Mouse (Mus musculus) layer of hippocampus, postnatal 14 days (tissue): ENCODE measurements around the gene Trim65. TPM values are rescaled to one million over a fixed set of nuclear protein-coding genes. Genes with fewer than 3 reads are reported as not detected.
A peak's percentile ranks its signal among the peaks of the same experiment; 100 is the strongest.
"Not testable (repeated sequence)": the region's sequence is repeated elsewhere in the genome, so short reads cannot be mapped to it uniquely, and the experiment has no call there.

Experiments used
- DNase-seq, 2 experiments: peaks; one replicate each; pipeline ENCODE4 v3.0.0; 2021 to 2022; ENCODE audit warnings: low spot score in 2 of 2, mixed read lengths in 1 of 2
- total RNA-seq, 2 experiments: library from RNA; stranded (reverse); gene quantifications; 2 replicates each; pipeline ENCODE4 v1.2.3; 2021

Trim65 gene
- total RNA-seq, 2 experiments from 2014 or later: 6.0 to 6.6 TPM

DNA sequence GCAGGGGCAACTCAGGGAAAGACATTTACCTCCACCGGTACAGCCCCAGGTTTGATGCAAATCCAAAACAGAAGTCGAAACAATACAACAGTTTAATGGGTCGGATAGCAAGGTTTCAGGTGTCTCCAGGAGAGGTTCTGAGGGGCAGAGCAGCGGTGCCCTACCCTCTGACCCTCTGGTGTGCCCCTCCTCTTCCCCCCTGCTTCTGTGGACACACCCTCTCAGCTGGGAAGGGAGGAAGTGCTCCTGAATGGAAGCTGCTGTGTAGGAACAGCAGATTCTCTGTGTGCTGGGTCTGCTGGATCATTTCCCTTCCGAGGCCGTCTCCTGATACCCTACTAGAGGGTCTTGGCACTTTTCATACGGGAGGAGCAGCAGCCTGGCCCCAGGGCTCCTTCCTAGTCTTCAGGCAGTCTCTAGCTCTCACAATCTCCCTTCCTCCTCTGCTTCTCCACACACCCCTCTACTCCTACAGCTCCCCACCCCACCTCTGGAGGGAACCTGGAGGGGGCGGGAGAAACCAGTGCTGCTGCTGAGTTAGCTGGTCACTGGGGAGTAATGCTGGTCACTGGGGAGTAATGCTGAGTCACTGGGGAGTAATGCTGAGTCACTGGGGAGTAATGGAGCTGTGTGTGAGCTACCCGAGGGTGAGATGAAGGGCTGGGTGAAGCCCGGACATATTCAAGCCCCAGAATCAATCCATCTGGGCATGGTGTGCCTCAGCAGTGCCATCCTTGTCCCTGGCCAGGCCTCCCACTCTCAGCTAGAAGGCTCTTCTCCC lies 11.5 kb upstream of the Trim65 start:
- no peak for DNase-seq

- peak; percentile 79 to 90 for DNase-seq
Measured at GRCm38 (mm10) chr11:116138468-116139138, 7.7 kb upstream of the Trim65 start, which contains the start of gene Mrpl38. Gene Mrpl38 (minus strand): TSS chr11:116138868.

DNA sequence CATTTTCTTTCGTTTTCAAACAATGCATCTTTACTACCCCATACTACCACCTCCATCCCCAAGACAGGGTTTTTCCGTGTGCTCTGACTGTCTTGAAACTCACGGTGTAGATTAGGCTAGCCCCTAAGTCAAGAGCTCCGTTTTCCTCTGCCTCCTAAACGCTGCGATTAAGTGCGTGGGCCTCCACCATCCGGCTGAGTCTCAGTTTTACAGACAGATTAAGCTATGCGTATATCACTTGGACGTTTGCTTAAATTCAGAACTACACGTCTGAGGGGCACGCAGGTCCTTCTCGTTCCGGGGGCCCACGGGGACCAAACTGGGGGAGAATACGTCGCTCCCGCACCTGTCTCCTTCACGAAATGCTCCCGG lies 7.2 kb upstream of the Trim65 start:
- no peak for DNase-seq

GRCm38 (mm10) chr11:116134171-116134570 lies 3.2 kb upstream of the Trim65 start:
- DNase-seq: no peak

DNA sequence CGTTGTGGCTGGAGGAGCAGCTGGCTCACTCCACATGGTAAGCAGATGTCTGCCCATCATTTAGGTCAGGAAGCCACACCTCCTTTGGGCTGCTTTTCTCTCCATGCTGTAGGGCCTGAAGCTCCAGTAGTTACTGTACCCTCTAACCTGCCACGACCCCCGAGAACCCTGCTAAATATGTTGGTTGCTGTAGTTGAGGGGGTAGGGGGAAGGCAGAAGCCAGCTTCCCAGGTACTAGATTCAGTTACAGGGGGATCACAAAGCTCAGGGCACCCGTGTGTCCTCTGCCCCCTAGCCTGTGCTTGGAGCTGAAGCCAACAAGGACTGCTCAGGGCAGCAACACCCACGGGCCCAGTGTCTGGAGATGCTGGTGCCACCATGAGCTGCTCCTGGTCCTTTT lies 2.6 kb upstream of the Trim65 start:
- DNase-seq: no peak

GRCm38 (mm10) chr11:116132366-116133333 lies 1.7 kb upstream of the Trim65 start:
- no peak for DNase-seq

GRCm38 (mm10) chr11:116131349-116132170 lies 632 bp upstream of the Trim65 start:
- no peak for DNase-seq

DNA sequence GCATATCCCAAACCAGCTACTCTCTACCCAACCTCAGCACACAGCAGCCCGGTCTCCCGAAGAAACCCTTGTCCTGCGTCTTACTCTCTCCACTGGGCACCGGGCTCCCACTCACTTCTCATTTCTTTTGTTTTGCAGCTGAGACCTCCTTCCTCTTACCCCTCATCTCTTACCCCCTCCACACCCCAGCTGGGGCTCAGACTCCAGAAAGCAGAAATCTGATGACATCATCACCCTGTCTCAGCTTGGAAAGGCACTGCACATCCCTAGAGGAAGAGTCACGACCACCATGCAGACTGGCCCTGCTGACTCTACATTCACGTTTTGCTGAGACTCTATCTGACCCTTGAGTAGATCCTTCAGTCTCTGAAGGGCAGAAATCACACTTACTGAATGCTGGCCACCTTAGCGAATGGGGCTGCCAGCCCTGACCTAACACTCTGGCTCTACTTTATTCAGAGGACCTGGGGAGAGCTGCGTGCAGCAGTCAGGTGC lies 888 bp downstream of the Trim65 start:
- no peak for DNase-seq

GRCm38 (mm10) chr11:116129091-116129790 lies 1.7 kb downstream of the Trim65 start:
- no peak for DNase-seq

DNA sequence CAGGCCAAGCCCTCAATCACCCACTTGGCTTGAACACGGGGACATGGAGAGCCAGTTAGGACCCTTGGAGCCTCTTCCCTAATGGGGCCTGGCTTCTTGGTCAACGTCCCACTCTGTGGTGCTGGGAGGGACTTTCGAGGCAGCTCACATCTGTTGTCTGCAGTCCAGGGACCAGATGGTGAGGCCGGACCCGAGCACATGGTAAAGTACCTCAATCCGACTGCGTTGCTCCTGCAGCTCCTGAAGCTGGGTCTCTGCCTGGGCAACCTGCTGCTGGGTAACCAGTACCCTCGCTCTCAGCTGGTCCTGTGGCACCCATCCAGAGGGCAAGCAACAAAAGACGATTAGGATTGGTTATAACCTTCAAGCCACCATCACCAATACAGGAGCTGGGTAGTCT lies 2.9 kb downstream of the Trim65 start:
- DNase-seq: no peak

DNA sequence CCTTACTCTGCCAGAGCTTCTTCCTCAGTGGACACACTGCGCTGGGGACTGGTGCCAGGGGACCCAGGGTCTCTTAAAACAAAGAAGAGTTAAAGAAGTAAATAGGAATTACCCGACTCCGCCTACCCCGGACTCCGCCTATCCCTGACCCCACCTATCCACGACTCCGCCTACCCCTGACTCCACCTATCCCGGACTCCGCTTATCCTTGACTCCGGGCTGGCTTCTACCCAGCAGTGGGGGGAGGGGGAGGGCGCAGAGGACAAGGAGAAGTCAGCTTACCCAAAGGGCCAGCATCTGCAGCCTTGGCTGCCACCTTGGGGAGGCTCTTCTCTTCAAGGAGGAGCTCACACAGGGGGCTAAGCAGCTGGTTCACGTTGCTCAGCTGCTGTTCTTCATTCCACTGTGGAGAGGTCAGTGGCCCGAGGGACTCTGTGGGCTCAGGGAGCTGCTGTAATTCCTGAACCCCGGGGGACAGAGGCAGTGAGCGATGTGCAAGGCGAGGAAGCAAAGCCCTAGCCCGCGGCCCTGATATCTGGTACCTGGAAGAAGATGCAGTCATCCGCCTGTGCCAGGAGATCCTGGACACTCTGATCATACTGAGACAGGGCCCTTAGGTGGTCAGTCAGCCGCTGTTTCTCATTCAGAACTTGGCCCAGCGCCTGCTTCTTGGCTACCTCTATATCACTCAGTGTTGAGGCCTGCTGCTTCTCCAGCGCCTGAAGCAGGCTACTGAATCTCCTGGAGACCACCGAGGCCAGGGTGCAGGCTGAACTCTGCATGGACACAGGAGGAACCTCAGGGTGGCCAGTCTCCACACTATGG lies 3.6 kb downstream of the Trim65 start, which contains the start of gene Trim47:
TSS of gene Trim47 (minus strand) at position 55 of the 825 bp plus-strand sequence.
- no peak for DNase-seq

- DNase-seq: no peak
Measured at GRCm38 (mm10) chr11:116126261-116126660, 4.7 kb downstream of the Trim65 start.

DNA sequence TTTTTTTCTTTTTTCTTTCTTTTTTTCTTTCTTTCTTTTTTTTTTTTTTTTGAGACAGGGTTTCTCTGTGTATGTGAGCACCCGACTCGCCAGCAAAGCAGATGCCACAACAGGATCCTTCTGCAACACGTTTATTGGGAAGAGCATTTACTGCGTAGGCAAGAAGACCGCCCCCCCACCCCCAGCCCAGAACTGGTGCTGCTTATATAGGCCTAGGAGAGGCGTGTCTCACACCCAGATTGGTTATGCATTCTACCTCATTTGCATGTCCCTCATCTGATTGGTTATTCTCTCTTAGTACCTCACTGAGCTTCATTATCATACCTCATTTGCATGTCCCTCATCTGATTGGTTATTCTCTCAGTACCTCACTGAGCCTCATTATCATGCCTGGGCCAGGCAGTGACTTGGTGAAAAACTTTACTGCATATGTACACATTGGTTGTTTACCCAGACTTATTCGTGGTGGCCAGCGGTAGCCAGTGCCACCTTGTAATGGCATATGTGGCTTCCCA lies 9.1 kb downstream of the Trim65 start:
- not testable (repeated sequence) for DNase-seq

GRCm38 (mm10) chr11:116117819-116118218 lies 13.1 kb downstream of the Trim65 start:
- no peak for DNase-seq

- no peak for DNase-seq
Measured at GRCm38 (mm10) chr11:116117241-116117640, 13.7 kb downstream of the Trim65 start.

- no peak for DNase-seq
Measured at GRCm38 (mm10) chr11:116111611-116112203, 19.2 kb downstream of the Trim65 start.

GRCm38 (mm10) chr11:116111067-116111466 lies 19.9 kb downstream of the Trim65 start:
- no peak for DNase-seq

DNA sequence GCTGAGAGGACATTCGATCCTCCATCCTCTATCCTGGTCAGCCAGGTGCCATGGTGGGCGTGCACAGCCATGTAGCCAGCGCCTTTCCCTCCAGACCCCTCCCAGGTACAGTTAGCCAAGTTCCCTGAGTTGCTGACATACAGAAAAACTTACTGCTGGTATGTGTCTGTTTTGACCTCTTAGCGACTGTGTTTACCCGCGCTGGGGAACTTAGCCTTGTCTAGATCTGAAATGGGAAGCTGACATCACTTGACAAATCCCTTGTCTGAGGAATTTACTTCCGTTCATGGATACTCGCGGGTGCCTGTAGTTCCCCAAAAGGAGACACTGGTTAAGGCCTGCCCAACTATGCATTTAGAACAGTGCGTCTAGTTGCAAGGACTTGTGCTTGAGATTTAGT lies 20.4 kb downstream of the Trim65 start:
- no peak for DNase-seq
